Mouse (Mus musculus) ES-E14 (cell line): ENCODE results near the gene Mkrn1. TPM values are rescaled to one million over a fixed set of nuclear protein-coding genes. Genes with fewer than 3 reads are reported as not detected.
A peak's percentile ranks its signal among the peaks of the same experiment; 100 is the strongest.
"Not testable (repeated sequence)": the region's sequence is repeated elsewhere in the genome, so short reads cannot be mapped to it uniquely, and the experiment has no call there.

ENCODE experiments used
- DNase-seq: peaks from one replicate; pipeline ENCODE4 v3.0.0-alpha.2; 2013; ENCODE audit warnings: low read depth, low spot score
- H3K27ac ChIP-seq: 2 replicates; pipeline ENCODE4 v1.5.1; 2012; ENCODE audit warnings: low read depth, mild to moderate bottlenecking, low read length, moderate library complexity, mixed read lengths; ENCODE audit not compliant: poor library complexity, insufficient read depth, severe bottlenecking
- H3K36me3 ChIP-seq: 2 replicates; pipeline ENCODE4 v1.6.1; 2012; ENCODE audit warnings: mild to moderate bottlenecking, low read length, moderate library complexity, mixed read lengths; ENCODE audit not compliant: control insufficient read depth, poor library complexity, insufficient read depth, severe bottlenecking
- H3K4me1 ChIP-seq, 2 experiments: fragments of 150-350 bp in 1 of 2; sonication (generic) in 1 of 2; 2 replicates each; pipeline ENCODE4 v1.6.1; 2012; ENCODE audit warnings: low read length in 2 of 2, mild to moderate bottlenecking in 1 of 2, mixed read lengths in 1 of 2; ENCODE audit not compliant: control insufficient read depth in 2 of 2, insufficient read depth in 2 of 2, poor library complexity in 1 of 2
- H3K4me3 ChIP-seq, 2 experiments: fragments of 150-350 bp in 1 of 2; sonication (generic) in 1 of 2; 2 replicates each; pipeline ENCODE4 v1.5.1; 2012; ENCODE audit warnings: low read length in 2 of 2, low read depth in 1 of 2, mild to moderate bottlenecking in 1 of 2, mixed read lengths in 1 of 2; ENCODE audit not compliant: insufficient read depth in 1 of 2, poor library complexity in 1 of 2, severe bottlenecking in 1 of 2
- H3K9ac ChIP-seq: 2 replicates; pipeline ENCODE4 v1.6.1; 2012; ENCODE audit warnings: low read depth, mild to moderate bottlenecking, low read length, mixed read lengths; ENCODE audit not compliant: poor library complexity, insufficient read depth, severe bottlenecking
- H3K9me3 ChIP-seq: fragments of 150-350 bp; sonication (generic); 2 replicates; pipeline ENCODE4 v1.6.1; 2012; ENCODE audit warnings: low read depth, mild to moderate bottlenecking, low read length; ENCODE audit not compliant: control insufficient read depth, insufficient read depth
- CHD2 ChIP-seq: IDR thresholded peaks from 2 replicates; pipeline ENCODE4 v1.6.1; 2014; ENCODE audit warnings: mild to moderate bottlenecking, low read depth, low read length, inconsistent platforms
- HCFC1 ChIP-seq: IDR thresholded peaks from 2 replicates; pipeline ENCODE4 v1.6.1; 2012; ENCODE audit warnings: low read length, inconsistent platforms, borderline replicate concordance; ENCODE audit not compliant: insufficient read depth
- MAFK ChIP-seq: IDR thresholded peaks from 2 replicates; pipeline ENCODE4 v1.6.1; 2014; ENCODE audit warnings: mild to moderate bottlenecking, low read depth, low read length, inconsistent platforms; ENCODE audit not compliant: insufficient read depth
- ZC3H11A ChIP-seq: IDR thresholded peaks from 2 replicates; pipeline ENCODE4 v1.6.1; 2012; ENCODE audit warnings: low read depth, mild to moderate bottlenecking, inconsistent platforms, low read length, borderline replicate concordance
- ZNF384 ChIP-seq: IDR thresholded peaks from 2 replicates; pipeline ENCODE4 v1.6.1; 2012; ENCODE audit warnings: low read depth, low read length, inconsistent platforms
- in situ Hi-C, 2 experiments: fragments of 600-800 bp; cut with MboI; formaldehyde crosslinking; loops; one replicate each; pipeline ENCODE4 v1.15.1; 2025; ENCODE audit warnings: low sequenced_read_pairs in 2 of 2, inconsistent platforms in 1 of 2; ENCODE audit not compliant: unreplicated experiment in 2 of 2
- total RNA-seq: library from RNA; depleted of rRNA; stranded (reverse); fragments of 300-350 nt; gene quantifications from 2 replicates; pipeline ENCODE4 v1.2.3, GENCODE M21; 2012

The Mkrn1 gene
- total RNA-seq, 1 experiment: 652 TPM

DNA sequence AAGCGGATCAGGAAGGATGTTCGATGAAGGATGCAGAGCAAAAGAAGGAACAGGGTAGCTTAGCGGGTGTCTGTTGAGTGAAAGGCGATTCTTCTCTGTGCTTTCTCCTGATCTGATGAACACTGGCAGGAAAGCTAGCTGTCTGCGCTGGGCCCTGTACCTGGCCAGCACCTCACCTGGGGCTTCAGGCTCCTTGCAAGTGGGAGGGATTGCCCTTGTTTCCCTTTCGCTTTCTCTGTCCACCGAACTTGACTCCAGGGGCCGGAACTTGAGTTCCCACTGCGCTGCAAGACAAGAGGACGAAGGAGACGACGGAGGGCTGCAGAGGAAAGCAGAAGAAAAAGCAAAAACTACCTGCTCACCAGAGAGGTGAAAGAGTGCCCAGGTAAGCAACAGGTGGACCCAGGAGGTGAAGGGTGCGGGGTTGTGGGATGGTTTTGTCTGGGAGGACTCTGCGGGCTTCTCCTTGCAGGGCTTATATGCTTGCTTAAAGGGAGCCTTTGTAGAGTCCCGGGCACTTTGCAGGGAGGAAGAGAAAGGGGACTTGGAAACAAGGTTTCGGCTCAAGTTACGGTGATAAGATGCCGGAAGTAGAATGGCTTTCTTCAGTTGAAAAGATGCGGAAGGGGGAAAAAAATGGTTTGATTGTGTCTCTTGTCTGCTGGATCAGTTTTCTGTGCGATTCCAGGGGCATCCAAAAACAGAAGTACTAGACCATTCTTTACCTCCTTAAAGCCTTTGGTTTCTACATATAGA lies 39.0 kb downstream of the Mkrn1 start, which contains the start of gene Rab19:
Gene Rab19 (plus strand): TSS at position 51 of the 756 bp plus-strand sequence.
- Histone ChIP-seq H3K9me3 (no peaks in the 10 kb centered on the region), H3K9ac (no peak within 1 kb of the TSS), H3K27ac (no peak within 1 kb of the TSS), H3K4me1 (peaks cover 2% of the 10 kb centered on the region in 2 experiments; a peak in 1 of 4 replicates), H3K4me3 (peak within 1 kb of the TSS; percentile 25 to 33; a peak in 3 of 4 replicates), H3K36me3 (no peaks in the 10 kb centered on the region)
- TF ChIP-seq MAFK: no peak
- no peak for TF ChIP-seq ZNF384
- TF ChIP-seq ZC3H11A: no peak
- no peak for TF ChIP-seq CHD2
- no peak for TF ChIP-seq HCFC1
- in situ Hi-C loops: no loop called here
- DNase-seq: no peak

DNA sequence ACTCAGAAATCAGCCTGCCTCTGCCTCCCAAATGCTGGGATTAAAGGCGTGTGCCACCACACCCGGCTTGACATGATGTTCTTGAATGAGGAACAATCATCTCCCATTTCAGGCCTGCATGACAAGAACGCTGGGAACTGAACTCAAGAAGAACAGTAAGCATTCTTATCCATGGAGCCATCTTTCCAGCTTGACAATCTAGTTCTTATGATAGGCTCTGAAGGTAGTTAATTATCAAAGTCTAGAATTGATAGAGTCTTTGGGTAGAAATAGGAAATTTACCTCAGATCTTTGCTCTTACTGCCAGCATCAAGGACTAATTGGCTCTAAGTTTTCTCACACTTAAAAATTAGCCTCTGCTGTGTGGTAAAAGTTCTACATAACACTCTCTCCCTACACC lies 40.0 kb downstream of the Mkrn1 start:
- no peaks in the 10 kb centered on the region for H3K9me3 ChIP-seq
- DNase-seq: no peak
- H3K36me3 ChIP-seq: no peaks in the 10 kb centered on the region
- no peak overlapping the region for H3K9ac ChIP-seq
- H3K4me1 ChIP-seq: peaks cover 2% of the 10 kb centered on the region in 2 experiments; a peak in 1 of 4 replicates
- TF ChIP-seq MAFK: no peak
- no peak for TF ChIP-seq HCFC1
- no peak for TF ChIP-seq CHD2
- TF ChIP-seq ZNF384: no peak
- no peak for TF ChIP-seq ZC3H11A
- no peak overlapping the region for H3K4me3 ChIP-seq
- H3K27ac ChIP-seq: no peak overlapping the region
- in situ Hi-C loops: no loop called here

DNA sequence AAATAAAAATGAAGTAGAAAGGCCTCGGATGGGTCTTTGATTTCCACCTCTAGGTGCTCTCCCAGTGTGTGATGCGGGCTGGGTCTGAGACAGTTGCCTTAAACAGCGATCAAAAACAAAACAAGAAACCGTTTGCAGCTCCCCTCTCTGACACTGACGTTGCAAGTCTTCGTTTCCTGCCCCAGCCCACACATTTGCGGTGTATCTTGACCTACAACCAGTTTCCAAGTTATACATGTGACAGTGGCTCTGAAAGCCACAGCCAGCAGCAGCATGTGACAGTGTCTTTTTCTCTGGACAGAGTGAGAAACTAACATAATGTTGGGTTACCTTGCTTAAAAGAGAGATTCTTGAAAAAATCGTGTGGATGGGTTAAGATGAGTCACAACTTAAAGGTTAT lies 40.5 kb downstream of the Mkrn1 start:
- DNase-seq: no peak
- Histone ChIP-seq H3K4me1 (peaks cover 2% of the 10 kb centered on the region in 2 experiments; a peak in 1 of 4 replicates), H3K9ac (no peak overlapping the region), H3K27ac (no peak overlapping the region), H3K4me3 (no peak overlapping the region), H3K9me3 (no peaks in the 10 kb centered on the region), H3K36me3 (no peaks in the 10 kb centered on the region)
- TF ChIP-seq MAFK: no peak
- no peak for TF ChIP-seq ZNF384
- no peak for TF ChIP-seq HCFC1
- TF ChIP-seq CHD2: no peak
- no peak for TF ChIP-seq ZC3H11A
- in situ Hi-C loops: no loop called here

DNA sequence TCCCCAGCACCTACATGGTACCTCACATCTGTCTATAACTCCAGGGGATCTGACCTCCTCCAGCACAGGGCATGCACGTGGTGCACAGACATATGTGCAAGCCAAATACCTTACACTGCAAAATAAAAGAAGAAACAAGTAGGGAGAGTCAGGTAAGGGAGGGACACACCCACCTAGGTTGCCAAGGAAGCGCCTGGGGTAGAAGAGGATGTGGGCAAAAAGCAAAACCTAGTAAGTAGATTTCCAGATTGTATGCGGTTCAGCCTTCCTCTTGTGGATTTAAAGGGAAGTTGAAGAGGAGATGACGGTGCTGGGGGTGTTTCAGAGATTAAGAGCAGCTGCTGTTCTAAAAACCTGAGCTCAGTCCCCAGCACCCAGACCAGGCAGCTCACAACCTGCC lies 41.0 kb downstream of the Mkrn1 start:
- Histone ChIP-seq H3K4me3 (no peak overlapping the region), H3K27ac (no peak overlapping the region), H3K9ac (no peak overlapping the region), H3K9me3 (no peaks in the 10 kb centered on the region), H3K4me1 (peaks cover 2 to 4% of the 10 kb centered on the region in 2 experiments; a peak in 1 of 4 replicates), H3K36me3 (peaks cover 3% of the 10 kb centered on the region; the same call in 1 of the 2 replicates)
- no peak for TF ChIP-seq ZNF384
- no peak for TF ChIP-seq MAFK
- TF ChIP-seq CHD2: no peak
- TF ChIP-seq HCFC1: no peak
- no peak for TF ChIP-seq ZC3H11A
- in situ Hi-C loops: no loop called here
- DNase-seq: no peak

DNA sequence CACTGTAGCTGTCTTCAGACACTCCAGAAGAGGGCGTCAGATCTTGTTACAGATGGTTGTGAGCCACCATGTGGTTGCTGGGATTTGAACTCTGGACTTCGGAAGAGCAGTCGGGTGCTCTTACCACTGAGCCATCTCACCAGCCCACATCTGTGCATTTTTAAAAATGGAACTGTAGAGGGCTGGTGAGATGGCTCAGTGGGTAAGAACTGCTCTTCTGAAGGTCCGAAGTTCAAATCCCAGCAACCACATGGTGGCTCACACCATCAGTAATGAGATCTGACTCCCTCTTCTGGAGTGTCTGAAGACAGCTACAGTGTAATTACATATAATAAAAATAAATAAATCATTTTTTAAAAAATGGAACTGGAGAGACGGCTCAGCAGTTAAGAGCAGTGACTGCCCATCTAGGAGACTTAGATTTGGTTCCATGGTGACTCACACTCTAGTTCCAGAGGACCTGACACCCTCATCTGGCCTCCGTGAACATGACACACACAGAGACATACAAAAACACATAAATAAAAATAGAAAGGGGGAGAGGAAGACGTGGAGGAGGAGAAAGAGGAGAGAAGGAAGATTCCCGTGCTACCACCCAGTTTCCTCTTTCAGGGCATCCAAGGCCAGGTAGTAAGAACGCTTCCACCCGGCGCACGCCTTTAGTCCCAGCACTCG lies 42.0 kb downstream of the Mkrn1 start:
- H3K4me1 ChIP-seq, DNase-seq, H3K27ac ChIP-seq, H3K9ac ChIP-seq, H3K4me3 ChIP-seq, in situ Hi-C loops, H3K36me3 ChIP-seq, H3K9me3 ChIP-seq: not testable (repeated sequence)
